Mouse (Mus musculus) layer of hippocampus, adult 9-11 months (tissue): ENCODE data around the gene Mmp14.
A peak's percentile ranks its signal among the peaks of the same experiment; 100 is the strongest.

ENCODE experiments used
- DNase-seq: peaks from one replicate; pipeline ENCODE4 v3.0.0; 2022

Gene Mmp14

GRCm38 (mm10) chr14:54413877-54414700, 17.3 kb upstream of the Mmp14 start:
- no peak for DNase-seq

- no peak for DNase-seq
Observed at GRCm38 (mm10) chr14:54415241-54416020, 16.0 kb upstream of the Mmp14 start.

- DNase-seq = no peak
Observed at GRCm38 (mm10) chr14:54416229-54416775, 15.1 kb upstream of the Mmp14 start.

- no peak for DNase-seq
Observed at GRCm38 (mm10) chr14:54416830-54417229, 14.6 kb upstream of the Mmp14 start.

GRCm38 (mm10) chr14:54417623-54418081, 13.8 kb upstream of the Mmp14 start, which contains the start of gene Slc7a7:
Gene Slc7a7 (minus strand): TSS chr14:54417780.
- DNase-seq = no peak

- DNase-seq = no peak
Observed at GRCm38 (mm10) chr14:54421014-54421413, 10.4 kb upstream of the Mmp14 start.

- DNase-seq = no peak
Observed at GRCm38 (mm10) chr14:54423406-54423805, 8.0 kb upstream of the Mmp14 start.

- DNase-seq = no peak
Observed at GRCm38 (mm10) chr14:54424634-54425033, 6.8 kb upstream of the Mmp14 start.

- DNase-seq = no peak
Observed at GRCm38 (mm10) chr14:54425540-54425939, 5.9 kb upstream of the Mmp14 start.

- no peak for DNase-seq
Observed at GRCm38 (mm10) chr14:54426003-54426688, 5.3 kb upstream of the Mmp14 start.

- DNase-seq = peak; percentile 93
Observed at GRCm38 (mm10) chr14:54426689-54427398, 4.6 kb upstream of the Mmp14 start, which contains the start of gene Mrpl52. Gene Mrpl52 (plus strand): TSS chr14:54426909.

- no peak for DNase-seq
Observed at GRCm38 (mm10) chr14:54427696-54428095, 3.7 kb upstream of the Mmp14 start.

- DNase-seq = no peak
Observed at GRCm38 (mm10) chr14:54428421-54428820, 3.0 kb upstream of the Mmp14 start.

GRCm38 (mm10) chr14:54429332-54430093, 1.9 kb upstream of the Mmp14 start:
- no peak for DNase-seq

GRCm38 (mm10) chr14:54430406-54431145, 836 bp upstream of the Mmp14 start:
- DNase-seq = no peak

GRCm38 (mm10) chr14:54432078-54432836, 845 bp downstream of the Mmp14 start:
- DNase-seq = no peak

GRCm38 (mm10) chr14:54432837-54433830, 1.7 kb downstream of the Mmp14 start:
- DNase-seq = peak; percentile 57

GRCm38 (mm10) chr14:54433941-54434531, 2.6 kb downstream of the Mmp14 start:
- no peak for DNase-seq
